Comparison of ENCODE assay signal across 1 mouse cellular context in genomic region chr11:6175506-6175905, GRCm38 (mm10).
TF ChIP-seq lines count a peak whose summit lies in the region.

No protein-coding gene starts in this region.

TF ChIP-seq in CH12.LX, 34 proteins besides CTCF, POLR2A, EP300 and RAD21 (continued from another document):
- TF ChIP-seq JUND (conservative IDR thresholded peaks at IDR 0.05; ENCODE audit: low read depth, low read length) (0 out of 2 replicates have a peak, but pooled peaks have one; percentile 13), PAX5 (IDR thresholded peaks at IDR 0.05; ENCODE audit: low read length) (no peak), KAT2A (IDR thresholded peaks at IDR 0.05; ENCODE audit: insufficient replicate concordance, low read length) (no peak)
